Mouse (Mus musculus) fat pad, adult 2 months (tissue): ENCODE measurements at regions not wholly inside any gene's neighbourhood (a gene's known extent, or its start where the extent isn't known, plus 50 kb on each side); places are given as distances from the start of the nearest gene placed in this dataset.

Source experiments
- DNase-seq: peaks from one replicate; pipeline ENCODE4 v3.0.0-alpha.2; 2011; ENCODE audit warnings: low read depth, low spot score; ENCODE audit errors: extremely low read depth

DNA sequence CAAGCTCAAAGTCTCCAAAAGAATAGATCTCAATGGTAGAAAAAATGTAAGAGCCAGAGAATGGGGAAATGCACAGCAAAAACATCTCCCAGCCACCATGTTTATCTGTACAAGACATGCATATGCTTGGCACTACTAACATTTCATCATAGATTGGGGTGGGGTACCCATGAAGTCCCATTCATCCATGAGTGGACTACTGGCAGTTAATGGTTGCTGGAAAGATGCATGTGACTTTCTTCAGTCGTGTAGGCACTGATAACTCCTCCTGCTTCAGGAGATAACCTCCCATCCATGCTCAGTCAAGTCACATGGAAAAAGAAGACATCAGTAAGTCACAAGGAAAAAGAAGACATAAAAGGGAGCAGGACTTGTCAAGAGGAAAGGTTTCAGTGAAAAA lies 65.3 kb downstream of the Lpar4 start:
- DNase-seq = no peak

DNA sequence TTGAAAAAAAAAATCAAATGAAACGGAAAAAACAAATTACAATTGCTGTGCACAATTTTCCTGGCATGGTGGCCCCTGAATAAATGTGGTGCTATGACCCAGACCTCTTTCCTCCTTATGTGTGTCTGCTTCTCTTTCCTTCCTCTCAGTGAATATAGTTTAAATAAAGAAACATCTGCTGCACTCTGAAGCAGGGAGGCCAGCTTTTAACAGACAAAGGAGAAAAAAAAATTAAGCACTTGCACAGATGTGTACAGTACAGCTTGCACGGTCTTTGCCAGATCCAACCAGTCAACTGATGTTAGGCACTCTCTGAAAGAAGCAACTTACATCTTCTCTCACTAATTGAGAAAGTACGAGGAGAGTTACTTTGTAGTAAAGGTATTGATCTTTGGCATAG lies 66.4 kb downstream of the Lpar4 start:
- no peak for DNase-seq

DNA sequence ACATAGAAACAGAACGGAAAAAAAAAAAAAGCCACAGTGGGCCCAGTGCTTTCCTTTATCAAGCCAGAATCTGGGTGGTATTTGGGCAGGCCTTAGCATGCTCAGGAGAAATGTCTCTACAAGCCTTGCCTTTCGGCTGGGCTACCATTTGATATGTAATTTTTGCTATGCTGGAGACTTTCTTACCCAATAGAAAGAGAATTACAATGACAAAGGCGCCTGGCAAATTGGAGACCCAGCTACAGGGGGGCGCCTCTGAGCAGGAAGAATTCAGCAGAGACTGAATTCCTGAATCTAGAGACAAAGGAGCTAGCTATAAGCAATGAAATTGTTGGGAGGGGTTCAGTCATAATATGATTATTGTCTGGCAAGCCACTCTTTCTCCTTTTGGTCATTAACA lies 67.4 kb downstream of the Lpar4 start:
- DNase-seq = no peak

DNA sequence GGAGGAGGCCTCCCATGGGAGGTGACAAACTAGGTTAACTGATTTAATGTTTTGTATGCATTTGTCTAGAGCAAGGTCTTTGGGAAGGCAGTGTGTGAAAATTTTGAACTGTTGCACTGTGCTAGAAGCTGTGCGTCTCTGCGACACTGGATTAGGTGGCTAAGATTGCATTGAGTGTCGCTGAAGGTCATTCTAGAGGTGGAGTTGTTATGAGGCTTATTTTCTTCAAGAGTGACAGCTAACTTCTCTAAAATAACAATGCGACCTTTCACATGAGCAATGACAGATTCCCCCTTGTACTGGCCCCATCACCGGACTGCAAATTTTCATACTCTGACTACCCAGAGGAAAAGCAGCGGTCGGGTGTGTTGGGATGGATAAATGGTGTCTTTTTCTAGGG lies 83.8 kb upstream of the P2ry10 start:
- no peak for DNase-seq

DNA sequence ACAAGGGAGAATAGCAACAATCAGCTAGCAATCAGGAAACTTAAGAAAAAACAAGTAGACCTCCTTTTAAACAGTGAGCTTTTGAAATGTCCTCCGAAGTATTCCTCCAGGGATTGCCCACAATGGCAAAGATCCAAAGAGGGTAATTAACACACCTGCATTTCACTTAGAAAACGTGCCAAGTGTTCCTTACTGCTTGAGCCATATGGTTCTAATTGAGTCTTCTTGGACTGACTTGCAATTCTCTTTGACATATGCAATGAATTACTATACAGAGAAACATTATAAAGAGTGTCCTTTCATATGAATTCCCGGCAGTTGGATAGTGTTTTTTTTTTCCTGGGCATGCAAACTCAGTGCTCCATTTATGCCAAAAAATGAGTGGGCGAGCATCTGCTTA lies 79.3 kb upstream of the P2ry10 start:
- DNase-seq = no peak

DNA sequence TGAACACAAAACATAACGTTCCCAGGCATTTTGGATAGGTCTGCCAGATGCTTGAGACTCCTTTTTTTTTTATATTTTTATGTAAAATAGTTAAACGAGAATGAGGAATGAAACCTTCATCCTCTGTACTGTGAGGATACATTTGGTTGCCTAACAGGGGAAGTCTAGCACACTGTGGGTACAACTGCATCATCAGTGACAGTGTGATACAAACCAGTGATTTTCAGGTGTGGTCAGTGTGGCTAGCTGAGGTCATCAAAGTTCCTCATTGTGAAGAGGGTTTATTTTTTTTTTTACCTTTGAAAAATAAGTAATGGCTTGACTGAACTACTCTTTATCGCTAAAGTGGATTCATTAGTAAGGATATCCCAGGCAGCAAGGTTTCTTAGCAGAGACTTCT lies 75.7 kb upstream of the P2ry10 start:
- no peak for DNase-seq

DNA sequence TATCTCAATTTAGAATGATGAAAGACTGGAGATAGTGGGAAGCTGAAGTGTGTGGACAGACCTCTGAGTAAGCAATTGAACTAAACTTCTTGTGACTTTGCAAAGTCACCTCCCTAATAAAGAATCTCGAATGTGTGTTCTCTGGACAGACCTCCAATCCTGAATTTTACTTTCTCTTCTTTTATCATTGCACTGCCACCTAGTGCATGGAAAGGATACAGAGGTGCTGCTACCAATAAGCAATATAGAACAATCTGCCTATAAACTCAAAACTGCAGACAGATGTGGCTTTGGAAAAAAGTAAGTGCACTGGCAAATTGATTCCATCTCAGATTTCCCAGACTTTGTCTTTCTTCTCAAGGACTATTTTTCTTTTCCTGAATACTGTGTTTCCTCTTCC lies 73.0 kb upstream of the P2ry10 start:
- DNase-seq = no peak

DNA sequence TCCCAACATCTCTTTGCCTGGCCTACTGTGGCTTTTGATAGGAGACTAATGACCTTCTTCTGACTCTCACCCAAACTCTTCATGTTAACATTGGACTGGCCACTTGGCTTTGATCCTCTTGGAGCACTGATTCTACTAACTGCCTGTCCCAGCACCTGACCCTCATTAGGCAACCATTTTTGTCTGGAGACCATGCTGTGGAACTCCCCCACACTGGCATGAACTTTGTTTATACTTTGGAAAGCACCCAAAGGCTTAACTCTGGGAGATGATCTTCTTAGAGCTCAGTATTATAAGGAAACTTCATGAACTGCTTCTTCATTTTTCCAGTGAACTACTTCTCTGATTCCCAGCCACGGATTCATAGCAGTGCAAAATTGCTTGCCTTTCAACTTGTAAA lies 56.6 kb upstream of the P2ry10 start:
- DNase-seq = peak; percentile 50

DNA sequence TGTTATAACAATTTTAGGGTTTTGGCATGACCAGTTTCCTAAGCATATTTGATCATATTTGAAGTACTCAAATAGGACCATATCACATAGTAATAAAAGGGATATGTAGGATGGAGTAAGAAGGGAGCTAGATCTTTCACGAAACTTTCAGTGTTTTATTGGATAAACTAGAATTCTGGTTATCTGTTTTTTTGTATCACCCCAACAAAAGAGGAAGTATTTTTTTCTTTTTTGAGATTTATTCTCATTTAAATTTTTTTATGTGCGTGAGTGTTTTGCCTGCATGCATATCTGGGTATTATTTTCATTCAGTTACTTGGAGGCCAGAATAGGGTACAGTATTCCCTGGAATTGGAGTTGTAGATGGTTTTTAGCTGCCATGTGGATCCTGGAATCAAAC lies 50.3 kb upstream of the P2ry10 start:
- no peak for DNase-seq
